Mouse (Mus musculus) ovary, postnatal 14 days (tissue): ENCODE measurements around the gene Klk1b4.

Experiments
- DNase-seq: peaks from one replicate; pipeline ENCODE4 v3.0.0; 2022; ENCODE audit warnings: low spot score

Klk1b4 gene

GRCm38 (mm10) chr7:44253023-44253616 lies 45.9 kb downstream of the Klk1b4 start:
- no peak for DNase-seq

DNA sequence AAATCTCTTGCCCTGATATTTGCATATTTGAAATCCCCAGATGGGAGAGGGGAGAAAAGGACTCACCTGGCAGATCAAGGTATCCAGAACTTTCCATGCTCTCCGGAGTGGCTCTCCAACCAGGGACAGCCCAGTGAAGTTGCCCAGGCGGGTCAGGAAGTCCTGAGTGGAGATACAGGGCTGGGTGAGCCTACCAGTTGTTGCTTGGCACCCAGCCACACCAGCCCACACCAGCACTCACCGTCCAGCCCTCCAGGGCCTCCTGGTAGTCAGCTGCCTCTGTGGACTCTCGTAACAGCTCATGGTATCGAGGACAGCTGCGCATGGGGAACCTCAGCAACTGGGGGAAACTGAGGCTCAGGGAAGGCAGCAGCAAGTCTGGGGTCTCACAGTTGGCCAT lies 47.7 kb downstream of the Klk1b4 start:
- DNase-seq, result no peak

GRCm38 (mm10) chr7:44257278-44257677 lies 50.0 kb downstream of the Klk1b4 start, which contains the start of gene Acp4:
Gene Acp4, minus strand, starts transcription at chr7:44257378.
- no peak for DNase-seq

DNA sequence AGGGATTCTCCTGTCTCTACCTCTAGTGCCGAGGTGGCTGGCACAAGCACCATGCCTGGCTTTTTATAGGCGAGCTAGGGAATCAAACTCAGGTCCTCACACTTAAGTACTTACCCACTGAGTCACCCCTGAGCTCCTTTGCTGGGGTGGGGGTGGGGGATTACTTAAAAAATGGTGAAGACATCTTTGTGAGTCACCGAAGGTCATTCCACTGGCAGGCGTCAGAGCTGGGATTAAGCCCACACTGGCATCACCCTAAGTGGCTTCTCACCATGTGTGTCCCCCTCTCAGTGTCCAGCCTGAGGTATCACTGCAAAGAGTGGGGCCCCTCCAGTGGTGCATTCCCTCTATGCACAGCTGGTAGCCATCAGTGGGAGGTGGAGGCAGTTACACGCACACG lies 53.2 kb downstream of the Klk1b4 start:
- DNase-seq, result no peak

- DNase-seq, result no peak
Observed at GRCm38 (mm10) chr7:44261147-44261546, 53.9 kb downstream of the Klk1b4 start, which contains the start of gene Gm15517. Gene Gm15517, plus strand, starts transcription at chr7:44261447.
